Mouse (Mus musculus): ENCODE measurements around the gene Rcan2.

Gene Rcan2

DNA sequence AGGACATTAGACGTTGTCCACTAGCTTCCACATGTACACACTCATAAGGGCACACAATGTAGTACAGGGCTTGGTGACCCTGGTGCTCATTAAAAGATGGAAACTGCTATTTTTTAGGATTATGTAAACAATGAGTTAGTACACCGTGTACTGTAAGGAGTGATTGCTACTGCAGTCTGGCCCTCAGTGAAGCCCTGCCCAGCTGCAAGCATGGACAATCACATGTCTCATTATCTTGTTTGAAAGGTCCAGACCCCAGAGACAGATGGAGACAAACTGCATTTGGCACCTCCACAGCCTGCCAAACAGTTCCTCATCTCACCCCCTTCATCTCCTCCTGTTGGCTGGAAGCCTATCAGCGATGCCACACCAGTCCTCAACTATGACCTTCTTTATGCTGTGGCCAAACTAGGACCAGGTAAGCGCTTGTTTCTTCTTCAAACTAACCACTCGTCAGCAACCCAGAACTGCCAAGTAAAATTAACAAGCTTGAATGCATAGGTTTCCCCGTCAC, 219.6 kb downstream of the Rcan2 start:
- DNase-seq (ENCODE audit: low spot score), result no peak

DNA sequence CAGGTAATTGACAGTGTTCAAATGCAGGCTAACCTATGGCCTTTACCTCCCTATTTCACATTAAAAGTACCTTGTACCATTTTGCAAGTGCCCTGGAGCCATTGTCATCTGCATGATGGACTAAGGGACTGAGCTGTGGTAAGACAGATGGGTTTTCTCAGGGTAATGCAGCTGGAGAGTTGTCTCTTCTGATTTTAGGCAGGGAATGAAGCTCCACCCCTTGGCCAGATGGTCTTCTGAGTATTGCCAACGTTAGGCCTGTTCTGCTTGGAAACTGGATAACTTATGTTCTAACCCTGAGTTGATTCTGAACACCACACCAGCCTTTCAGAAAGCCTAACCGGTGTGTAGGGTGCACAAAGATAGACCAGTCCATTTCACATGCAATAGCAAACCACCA, 222.7 kb downstream of the Rcan2 start:
- DNase-seq (ENCODE audit: low spot score), result no peak

DNA sequence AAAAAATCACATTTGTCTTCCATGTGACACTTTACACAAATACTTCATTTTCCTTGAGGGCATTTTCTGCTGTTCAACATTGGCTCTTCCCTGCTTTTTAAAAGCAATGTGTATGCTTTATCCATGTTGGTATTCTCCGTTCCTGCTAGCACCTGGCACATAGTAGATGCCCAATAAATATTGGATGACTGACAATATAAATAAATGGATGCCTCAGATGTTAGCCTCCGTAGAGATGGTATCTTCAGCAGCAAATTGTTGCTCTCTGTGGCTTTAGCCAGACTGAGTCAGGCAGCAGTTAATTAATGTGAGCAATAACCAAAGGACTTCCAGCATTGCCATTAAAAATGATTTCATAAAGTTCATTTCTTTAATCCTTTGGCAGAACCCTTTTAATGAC, 223.9 kb downstream of the Rcan2 start:
- DNase-seq (ENCODE audit: low spot score), result no peak

DNA sequence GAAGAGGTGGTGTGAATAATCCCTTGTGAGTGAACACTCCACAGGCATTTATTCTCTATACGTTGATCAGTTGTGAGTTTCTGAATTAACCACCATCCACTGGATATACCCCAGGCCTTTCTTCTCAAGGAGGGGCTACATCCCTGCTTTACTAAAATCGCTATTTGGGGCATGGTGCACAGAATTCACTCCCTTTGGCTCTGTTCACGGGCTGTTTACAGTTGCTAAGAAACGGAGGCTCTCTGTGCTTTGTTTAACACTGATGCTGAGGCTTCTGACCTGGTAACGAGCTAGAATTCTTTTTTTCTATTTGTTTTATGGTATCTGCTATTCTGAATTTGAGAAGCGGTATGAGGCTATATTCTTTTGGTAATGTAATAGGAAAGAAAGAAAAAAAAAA, 224.8 kb downstream of the Rcan2 start:
- DNase-seq (ENCODE audit: low spot score), result no peak

DNA sequence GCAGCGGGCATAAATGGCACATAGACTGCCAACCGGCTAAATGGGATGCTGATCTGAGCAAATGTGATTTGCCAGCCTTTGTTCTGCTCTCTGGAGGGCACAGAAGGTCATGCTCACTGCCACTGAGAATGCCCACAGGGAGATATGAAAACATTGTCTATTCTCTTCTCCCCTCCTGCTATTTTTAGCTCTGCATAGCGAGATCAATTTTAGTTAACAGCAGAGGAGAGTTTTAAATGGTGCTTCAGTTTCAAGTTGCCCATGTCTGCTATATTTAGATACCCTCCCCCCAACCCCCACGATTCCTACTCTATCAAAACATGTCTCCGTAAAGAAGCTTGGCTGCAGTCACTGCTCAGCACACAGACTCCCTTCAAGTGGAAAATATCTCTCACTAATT, 225.2 kb downstream of the Rcan2 start:
- no peak for DNase-seq (ENCODE audit: low spot score)

DNA sequence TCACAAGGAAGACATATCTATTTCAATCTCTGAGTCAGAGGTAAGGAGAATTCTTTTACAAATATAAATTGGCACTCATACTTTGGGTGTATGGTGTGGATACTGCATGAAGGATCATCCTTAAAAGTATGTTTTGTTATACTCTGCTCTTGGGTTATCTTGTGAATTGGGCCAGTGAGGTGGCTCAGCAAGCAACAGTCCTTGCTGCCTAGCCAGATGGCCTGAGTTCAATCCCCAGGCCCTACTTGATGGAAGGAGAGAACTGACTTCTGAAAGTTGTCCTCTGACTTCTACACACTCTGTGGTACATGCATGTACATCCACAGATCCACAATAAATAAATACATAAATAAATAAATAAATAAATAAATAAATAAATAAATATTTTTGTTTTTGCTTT, 225.6 kb downstream of the Rcan2 start:
- no peak for DNase-seq (ENCODE audit: low spot score)

DNA sequence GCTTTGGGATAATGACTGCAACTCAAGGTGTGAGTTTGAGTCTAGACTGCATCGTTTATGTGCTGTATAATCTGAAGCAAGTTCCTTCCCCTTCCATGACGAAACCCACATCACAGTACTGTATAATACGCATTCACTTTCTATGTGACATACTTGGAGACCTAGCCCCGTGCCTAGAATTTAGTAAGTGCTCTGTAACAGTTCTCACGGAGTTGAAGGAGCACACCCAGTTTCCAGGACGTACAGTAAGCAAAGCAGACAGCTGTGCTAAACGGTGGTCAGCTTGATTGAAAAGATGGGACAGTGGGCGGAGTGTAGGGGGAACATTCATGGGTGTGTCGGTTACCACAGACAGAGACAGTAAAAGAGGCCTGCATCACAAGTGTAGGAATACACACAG, 226.2 kb downstream of the Rcan2 start:
- DNase-seq (ENCODE audit: low spot score), result no peak

DNA sequence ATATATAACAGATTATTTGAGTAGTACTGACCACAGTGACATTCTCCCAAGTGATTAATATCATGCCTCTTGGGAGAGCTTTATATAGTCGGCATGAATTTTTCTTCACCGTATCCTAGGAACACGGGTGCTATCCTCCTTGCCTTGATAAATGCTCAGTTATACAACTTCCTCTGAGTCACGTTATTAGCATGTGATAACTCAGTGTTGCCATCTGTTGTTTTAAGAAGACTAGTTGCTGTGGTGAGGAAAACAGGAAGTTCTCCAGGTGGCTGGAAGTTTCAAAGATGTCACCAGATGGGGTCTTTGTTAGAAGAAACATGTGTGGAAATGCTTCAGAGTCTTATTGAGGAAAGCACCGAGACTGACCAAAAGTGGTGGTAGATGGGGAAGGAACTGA, 228.5 kb downstream of the Rcan2 start:
- no peak for DNase-seq (ENCODE audit: low spot score)

DNA sequence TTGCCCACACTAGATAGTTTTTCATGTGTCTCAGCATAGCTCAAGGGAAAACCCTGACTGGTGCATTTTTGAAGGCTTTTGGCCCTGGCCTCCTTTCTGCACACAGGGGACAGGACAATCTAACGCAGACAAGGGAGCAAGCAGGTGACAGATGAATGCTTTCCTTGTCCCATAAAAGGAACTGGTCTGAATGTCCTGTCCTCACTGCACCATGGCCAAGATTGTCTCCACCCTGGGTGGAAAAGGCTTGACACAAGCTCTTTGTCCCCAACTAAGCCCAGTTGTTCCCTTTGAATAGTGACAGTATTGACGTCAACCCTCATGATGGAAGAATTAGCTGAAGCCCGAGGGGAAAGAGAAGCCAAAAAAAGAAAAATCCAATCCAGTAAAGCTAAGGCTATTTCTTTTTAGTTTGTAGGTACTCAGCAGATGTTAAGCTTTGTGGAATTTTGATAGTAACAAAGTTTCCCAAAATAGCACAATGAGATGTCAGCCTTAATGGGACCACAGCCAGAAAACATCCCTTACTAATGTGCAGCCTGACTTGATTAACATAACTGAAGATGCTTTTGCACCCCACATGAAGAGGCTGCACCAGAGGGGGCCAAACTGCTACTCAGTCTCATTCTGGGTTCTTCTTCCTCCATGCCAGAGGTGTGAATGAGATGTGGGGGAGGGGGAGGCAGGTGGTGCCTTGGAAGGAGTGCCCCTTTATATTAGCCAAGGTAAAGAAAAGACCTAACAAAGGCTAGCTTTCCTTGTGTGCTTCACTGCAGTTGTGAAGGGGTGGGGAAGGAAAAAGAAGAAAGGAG, 229.8 kb downstream of the Rcan2 start:
- DNase-seq (ENCODE audit: low spot score), result no peak

DNA sequence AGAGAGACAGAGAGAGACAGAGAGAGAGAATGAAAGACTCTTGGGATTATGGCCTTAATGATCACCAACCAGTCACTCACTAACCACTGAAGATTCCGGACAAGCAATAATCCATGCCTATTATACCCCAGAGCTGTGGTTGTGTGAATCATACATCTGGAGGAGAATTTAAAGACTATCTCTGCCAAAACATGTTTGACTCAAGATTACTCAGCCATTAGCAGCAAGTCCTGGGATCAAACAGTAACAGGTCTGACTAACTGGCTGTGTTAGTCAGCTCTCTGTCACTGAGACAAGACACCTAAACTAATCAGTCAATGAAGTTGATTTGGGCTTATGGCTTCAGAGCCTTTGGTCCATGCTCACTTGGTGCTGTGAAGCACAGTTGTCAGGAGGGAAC, 233.9 kb downstream of the Rcan2 start:
- no peak for DNase-seq (ENCODE audit: low spot score)

DNA sequence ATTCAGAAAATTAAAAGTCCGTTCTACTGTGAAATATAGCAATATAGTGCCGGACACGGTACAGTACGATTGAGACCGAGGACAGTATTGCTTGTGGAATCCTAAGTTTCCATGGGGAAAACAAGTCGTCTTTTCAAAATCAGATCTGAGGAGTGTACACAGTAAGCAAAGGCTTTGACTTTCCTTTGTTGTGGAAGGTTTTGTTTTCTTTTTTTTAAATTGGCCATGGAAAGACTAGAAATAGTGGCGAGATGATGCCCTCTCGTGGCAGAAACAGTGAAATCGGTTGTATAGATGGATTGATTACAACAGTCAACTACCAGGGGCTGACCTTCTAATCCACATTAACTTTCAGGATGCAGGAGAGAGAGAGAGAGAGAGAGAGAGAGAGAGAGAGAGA, 237.5 kb downstream of the Rcan2 start:
- DNase-seq (ENCODE audit: low spot score), result no peak

DNA sequence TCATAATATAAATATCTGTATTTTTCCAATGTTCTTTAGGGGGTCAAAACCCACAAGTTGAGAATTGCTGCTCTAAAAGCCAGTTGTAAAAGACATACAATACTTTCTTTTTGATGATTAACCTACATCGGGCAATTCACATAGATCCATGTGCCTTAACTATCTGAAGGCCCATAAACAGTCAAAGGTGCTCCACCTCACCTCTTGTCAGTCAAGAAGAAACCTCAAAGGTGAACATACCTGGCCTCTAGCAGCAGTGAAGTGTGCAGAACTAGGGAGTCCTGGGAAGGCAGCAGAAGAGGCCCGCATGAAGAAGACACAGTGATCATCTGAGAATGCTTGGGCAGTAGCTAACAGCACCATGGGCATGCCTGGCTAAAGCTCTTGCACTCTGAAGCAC, 239.3 kb downstream of the Rcan2 start:
- no peak for DNase-seq (ENCODE audit: low spot score)

DNA sequence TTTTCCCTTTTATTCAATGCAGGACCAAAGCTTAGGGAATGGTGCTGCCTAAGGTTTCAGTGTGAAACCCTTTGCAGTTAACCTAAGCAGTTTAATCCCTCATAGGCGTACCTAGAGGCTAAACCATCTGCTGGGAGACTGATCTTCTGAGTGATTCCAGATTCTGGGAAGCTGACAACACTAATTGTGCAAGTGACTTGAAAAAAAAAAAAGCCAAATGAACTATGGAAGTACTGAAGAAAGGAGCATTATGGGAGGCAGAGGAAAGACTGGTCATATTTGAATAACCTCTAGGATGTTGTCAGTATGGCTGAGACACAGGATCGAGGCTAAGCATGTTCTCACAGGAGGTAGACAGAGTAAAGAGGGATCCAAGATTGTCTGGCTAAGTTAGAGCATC, 241.2 kb downstream of the Rcan2 start:
- no peak for DNase-seq (ENCODE audit: low spot score)

DNA sequence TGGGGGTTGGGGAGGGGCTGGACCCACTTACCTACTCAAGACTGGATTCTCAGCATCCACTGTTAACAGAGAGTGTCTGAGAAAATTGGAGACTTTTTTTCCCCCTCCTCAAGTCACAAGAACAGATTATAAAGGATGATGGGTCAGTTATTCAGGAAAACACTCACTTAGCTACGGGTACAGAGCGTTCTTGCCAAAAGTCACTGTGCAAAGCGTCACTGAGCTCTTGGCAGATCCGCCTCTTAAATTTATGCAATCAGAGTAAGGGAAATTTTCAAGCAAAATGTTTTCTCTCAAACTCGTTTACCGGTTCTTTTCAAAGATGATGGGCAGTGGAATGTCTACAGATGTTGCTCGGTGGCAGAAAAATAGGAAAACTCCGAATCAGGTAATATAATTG, 241.7 kb downstream of the Rcan2 start:
- DNase-seq (ENCODE audit: low spot score), result no peak

DNA sequence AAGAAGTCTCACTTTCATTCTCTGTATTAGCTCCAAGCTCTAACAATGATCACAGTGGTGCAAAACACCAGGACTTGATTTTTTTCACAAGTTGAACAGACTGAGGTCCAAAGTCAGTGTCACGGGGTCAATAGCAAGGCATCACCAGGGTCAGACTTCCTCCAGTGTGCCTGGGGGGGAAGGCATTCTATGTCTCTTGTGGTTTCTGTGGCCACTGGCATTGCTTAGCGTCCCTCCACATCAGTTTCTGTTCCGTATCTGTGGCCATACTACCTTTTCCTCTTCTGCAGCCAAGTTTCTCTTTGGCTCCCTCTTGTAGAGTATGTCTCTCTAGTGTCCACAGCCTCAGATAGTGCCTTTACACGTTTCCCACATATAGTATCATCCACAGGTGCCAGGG, 252.3 kb downstream of the Rcan2 start:
- no peak for DNase-seq (ENCODE audit: low spot score)

DNA sequence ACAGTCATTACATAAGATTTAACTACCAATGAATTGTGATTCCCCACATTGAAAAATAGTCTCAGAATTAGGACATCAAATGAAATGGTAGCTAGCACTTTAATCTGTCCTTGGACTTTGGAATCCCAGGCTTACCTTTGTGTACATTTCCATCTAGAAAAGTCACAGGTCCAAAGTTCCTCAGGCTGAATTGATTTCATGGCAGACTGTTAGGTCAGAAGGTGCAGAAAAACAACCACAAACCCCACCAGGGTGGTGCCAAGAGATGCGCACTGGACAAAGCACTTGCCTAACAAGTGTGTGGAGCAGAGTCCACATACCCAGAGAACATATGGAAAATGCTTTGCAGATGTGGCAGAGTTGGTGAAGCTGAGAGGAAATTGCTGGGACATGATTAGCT, 256.0 kb downstream of the Rcan2 start:
- DNase-seq (ENCODE audit: low spot score), result no peak

DNA sequence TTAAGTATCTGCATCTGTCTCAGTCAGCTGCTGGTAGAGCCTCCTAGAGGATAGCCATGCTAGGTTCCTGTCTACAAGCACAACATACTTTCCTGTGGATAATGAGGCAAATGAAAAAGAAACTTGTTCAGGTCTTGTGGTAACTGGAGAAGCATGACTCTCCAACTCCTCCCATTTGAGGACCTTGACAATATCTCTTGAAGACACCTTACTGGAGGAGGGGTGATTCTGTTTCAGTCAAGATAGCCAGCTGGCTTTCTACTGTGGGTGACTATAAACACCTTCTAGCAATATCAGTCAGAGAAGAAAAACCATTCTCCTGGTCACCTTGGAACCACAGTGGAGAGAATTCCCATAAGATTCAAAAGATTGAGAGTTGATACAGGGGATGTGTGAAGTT, 257.0 kb downstream of the Rcan2 start:
- no peak for DNase-seq (ENCODE audit: low spot score)

DNA sequence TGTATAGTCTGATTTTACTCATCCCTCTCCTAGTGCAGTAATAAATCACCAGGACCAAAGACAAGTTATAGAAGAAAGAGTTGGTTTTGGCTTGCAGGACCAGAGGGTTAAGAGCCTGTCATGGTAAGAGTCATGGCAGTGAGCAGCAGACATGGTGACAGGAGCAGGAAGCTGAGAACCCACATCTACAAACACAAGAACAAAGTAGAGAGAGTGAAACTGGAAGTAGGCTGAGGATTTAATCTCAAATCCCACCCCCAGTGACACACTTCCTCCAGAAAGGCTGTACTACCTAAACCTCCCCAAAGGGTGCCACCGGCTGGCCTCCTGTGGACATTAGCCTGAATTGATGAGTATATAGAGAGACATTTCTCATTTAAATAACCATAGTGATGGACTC, 259.6 kb downstream of the Rcan2 start:
- DNase-seq (ENCODE audit: low spot score), result no peak

DNA sequence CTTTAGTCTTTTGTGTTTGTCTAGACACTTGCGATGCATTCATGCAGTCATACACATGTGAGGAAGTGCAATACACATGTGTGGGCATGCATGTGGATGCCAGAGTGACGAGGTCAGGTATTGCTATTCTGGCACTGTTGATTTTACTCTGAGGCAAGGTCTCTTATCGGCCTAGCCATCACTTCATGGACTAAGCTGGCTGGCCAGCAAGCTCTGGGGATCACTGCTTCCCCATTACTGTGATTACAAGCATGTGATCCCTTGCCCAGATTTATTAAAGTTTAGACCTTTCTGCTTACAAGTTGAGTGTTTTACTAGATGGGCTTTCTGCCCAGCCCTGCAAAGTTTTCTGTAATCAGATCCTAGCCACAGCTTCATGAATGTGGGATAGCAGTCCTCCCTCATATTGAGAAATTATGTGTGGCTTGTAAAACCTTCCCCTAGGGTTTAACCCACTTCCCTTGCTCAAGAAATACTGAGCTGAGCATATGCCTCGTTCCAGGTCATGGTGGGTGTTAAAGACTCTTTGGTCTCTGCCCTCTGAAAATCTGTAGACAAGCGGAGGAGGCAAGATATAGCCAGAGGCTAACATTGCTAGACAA, 260.2 kb downstream of the Rcan2 start:
- DNase-seq (ENCODE audit: low spot score), result no peak

DNA sequence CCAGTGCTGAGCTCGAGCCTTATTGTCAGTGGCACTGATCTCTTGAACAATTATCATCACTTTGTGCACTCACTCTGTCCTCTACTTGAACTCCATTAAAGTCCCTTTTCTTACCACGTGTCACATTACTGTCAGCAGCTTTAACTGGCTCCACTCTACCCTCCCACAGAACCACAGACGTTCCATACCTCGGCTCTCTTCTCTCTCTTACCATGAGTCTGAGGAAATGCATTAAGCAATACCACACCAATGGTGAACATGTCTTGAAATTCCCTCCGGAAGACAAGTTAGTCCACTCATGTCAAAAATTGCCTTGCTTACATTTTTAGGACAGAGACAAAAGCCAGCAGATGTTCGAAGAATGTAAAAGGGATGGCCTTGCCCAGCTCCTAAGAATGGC, 267.7 kb downstream of the Rcan2 start:
- DNase-seq (ENCODE audit: low spot score), result no peak

DNA sequence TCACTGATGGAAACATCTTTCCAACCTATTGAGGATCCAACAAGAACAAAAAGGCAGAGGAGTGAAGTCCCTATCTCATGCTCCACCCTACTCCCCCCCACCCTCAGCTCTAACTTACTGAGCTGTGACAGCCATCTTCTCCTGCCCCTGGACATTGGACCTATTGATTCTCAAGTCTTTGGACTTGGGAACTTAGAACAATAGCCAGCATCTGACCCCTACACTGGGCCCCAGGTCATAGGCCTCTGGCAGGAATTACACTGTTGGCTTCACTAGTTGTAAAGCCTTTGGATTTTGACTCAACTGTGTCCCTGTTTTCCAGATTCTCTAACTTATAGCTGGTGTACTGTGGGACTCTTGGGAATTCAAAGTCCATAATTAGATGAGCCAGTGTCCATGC, 270.5 kb downstream of the Rcan2 start:
- DNase-seq (ENCODE audit: low spot score), result no peak

DNA sequence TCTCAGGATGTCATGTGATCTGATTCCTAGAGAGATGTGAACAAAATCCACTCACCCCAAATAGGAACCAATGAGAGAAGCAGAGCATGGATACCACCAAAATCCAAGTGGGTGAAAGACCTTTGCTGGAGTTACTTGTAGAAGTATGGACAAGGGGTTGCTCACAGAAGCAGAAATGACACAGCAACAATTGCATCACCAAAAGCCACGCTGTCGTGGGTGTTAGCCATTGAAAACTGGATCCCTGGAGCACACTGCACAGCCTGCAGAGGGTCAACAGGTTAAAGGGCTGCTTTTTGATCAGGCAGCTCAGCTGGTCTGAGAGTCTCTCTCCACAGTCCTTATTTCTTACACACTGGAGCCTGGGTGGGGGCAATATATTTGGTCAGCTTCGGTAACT, 274.4 kb downstream of the Rcan2 start:
- DNase-seq (ENCODE audit: low spot score), result no peak

DNA sequence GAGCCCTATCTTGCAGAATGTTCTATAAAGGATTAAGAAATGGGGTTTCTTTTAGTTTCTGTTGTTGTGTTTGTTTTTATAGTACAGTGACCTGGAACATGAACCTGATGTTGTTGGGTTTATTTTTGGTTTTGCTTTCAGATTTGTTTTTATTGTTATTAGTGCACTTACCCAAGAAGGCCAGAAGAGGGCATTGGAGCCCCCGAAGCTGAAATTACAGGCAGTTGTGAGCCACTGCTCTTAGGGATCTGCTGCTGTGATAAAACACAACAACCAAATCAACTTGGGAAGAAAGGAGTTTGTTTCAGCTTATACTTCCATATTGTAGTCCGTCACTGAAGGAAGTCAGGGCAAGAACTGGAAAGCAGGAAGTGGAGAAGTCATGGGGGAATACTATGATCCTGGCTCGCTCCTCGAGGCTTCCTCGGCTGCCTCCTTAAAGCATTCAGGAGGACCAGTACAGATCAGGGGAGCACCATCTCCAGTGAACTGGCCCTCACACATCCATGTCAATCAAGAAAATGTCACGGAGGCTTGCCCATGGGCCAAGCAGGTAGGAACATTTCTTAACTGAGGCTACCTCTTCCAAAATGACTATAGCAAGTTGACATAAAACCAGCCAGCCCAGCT, 275.0 kb downstream of the Rcan2 start:
- DNase-seq (ENCODE audit: low spot score), result no peak

All from ovary, adult 18-20 months (tissue).